Mouse (Mus musculus) layer of hippocampus, adult 11-12 months (tissue): ENCODE measurements at regions not wholly inside any gene's neighbourhood (a gene's known extent, or its start where the extent isn't known, plus 50 kb on each side); places are given as distances from the start of the nearest gene placed in this dataset.
A peak's percentile ranks its signal among the peaks of the same experiment; 100 is the strongest.
"Not testable (repeated sequence)": the region's sequence is repeated elsewhere in the genome, so short reads cannot be mapped to it uniquely, and the experiment has no call there.

Experiments
- DNase-seq: peaks from one replicate; pipeline ENCODE4 v3.0.0; 2022; ENCODE audit warnings: low spot score

GRCm38 (mm10) chr12:15653357-15653763 lies 163.4 kb downstream of the Trib2 start:
- no peak for DNase-seq

DNA sequence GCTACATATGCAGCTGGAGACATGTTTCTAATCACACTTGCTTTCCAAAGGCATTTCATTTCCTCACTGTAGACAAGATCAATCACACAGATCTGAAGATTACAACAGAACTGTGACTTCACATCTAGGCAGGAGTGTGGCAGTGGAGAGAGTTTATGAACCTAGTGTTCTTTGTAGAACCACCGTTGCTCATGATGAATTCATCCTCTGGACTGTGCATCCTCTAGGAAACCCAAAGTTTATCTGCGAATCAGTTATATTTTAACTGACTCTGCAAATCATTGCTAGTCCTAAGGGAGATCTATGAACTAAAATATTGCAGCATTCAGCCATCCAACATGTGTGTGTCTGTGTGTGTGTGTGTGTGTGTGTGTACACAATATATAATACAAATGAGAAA lies 165.4 kb downstream of the Trib2 start:
- no peak for DNase-seq

DNA sequence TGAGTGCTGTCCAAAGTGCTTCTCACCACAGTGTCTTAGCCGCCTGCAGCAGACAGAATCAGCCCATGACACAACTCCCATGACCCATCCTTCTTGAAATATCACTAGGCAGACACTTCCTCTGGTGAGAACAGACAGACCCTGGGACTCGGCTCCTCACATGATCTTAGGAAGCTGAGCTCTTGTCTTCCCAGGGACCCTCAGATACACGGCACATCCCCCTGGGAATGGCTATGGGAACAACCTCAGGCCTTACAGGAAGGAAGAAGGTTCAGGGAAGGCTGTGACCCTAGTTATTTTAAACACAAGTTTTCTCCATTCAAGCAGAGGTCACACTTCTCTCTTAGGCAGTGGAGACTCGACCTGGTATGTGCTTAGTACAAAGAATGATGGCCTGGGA lies 166.8 kb downstream of the Trib2 start:
- DNase-seq = no peak

GRCm38 (mm10) chr12:15649226-15649625 lies 167.5 kb downstream of the Trib2 start:
- no peak for DNase-seq

- no peak for DNase-seq
Observed at GRCm38 (mm10) chr12:15644074-15644672, 172.5 kb downstream of the Trib2 start.

DNA sequence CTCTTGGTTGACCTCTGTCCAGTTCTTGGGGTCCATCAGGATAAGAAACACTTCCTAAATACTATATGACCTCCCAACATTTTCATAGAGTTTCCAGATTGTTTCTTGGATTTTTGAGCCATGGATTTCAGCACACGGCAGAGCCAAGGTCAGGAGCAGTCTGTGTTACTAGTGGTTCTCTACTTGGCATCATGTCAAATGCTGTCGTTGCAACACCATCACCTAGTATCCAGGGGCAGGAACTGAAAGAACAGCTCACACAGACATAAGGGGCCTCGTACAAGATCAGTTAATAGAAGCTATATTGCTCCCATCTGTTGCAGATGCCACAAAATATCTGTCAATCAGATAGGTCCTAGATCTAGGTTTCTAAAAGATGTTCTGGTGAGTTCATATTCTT lies 173.1 kb downstream of the Trib2 start:
- DNase-seq = no peak

DNA sequence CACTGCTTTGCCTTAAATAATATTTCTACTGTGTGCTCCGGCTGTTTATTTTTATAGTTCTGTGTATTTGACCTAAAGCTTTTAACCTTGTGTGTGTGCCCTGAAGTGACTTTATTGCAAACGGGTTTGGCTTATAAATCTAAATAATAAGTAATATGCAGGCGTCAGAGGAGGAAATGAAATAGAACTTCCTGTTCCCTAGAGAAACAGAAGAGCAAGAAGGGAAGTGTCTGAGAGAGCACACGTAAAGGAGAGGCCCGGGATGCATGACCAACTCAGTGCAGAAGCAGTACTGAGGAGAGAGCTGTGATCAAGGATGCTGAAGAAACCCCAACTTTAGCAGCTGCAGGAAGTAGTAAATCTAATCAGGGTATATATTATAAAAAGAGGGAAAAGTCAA lies 176.4 kb downstream of the Trib2 start:
- DNase-seq = no peak

DNA sequence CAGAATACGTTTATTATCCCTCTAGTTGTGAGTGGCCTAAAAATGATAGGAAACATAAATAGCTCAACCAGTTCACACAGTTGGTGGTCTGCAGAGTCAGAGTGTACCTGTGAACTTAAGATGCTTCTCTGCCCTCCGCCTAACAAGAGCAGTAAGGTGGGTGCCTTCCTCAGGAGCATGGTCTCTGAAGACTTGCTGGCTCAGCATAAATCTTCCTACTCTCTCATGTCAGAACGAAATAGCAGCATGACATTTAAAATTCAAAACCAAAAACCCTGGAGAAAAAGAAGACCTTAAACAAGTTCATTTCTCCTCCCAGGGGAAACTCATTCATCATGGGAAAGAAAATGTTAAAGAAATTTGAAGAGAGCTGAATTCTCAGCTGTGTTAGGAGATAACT lies 186.8 kb downstream of the Trib2 start:
- DNase-seq = no peak

- DNase-seq = no peak
Observed at GRCm38 (mm10) chr12:15619521-15619920, 197.2 kb downstream of the Trib2 start.

GRCm38 (mm10) chr12:15617312-15617711 lies 199.4 kb downstream of the Trib2 start:
- DNase-seq = no peak

- no peak for DNase-seq
Observed at GRCm38 (mm10) chr12:15611847-15612580, 204.7 kb downstream of the Trib2 start.

DNA sequence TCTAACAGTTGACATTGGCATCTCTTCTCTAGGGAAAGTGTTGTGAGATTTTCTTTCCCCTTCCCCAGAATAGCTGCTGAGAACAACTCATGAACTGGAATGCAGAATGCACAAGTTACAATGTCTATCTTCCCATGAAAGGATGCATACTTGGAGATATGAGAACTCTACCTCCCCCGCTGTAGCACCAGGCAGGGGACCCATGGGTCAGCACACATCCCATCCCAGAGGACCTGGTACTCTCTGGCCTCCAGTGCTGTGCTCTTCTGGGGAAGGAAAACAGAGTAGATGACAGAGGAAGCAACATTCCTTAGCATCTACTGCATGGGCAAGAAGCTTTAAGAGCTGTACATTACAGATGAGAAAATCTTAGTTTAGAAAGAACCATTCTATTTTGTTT lies 209.6 kb downstream of the Trib2 start:
- DNase-seq = no peak

- peak; percentile 42 for DNase-seq
Observed at GRCm38 (mm10) chr12:15606095-15606494, 210.6 kb downstream of the Trib2 start.

GRCm38 (mm10) chr12:15604630-15605029 lies 212.1 kb downstream of the Trib2 start:
- no peak for DNase-seq

DNA sequence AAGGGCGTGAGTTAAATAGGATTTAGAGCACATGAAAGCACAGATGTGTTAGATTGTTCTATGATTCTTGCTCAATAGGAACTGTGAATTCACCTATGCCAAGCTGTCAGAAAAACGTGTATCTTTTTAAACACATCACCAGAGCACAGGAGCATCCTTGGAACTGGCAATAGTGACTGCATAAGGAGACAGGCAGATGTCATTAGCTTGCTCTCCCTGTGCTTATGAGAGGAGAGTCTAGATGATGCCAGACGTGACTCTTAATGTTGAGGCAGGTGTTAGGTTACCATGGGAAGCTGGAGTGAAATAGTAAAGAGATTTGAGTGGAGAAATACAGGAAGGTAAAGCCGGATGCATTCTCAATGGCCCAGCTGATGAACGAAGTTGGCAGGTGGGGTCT lies 212.8 kb downstream of the Trib2 start:
- no peak for DNase-seq

DNA sequence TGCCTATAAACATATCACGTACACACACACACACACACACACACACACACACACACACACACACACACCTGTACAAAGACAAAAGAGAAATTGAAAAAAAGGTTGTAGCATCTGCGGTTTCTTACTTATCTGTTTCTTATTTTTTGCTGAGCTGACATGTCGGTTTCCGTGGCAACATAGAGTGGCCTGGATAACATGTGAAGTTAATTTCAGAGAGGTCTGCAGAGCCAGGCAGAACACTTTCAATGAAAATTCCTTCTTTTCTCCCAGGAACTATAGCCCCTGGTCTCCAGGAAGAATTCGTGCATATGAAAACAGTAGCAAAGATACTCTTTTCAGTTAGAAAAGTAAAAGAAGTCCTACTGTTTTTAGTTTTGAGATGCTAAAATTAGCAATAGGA lies 213.4 kb downstream of the Trib2 start:
- DNase-seq = no peak

DNA sequence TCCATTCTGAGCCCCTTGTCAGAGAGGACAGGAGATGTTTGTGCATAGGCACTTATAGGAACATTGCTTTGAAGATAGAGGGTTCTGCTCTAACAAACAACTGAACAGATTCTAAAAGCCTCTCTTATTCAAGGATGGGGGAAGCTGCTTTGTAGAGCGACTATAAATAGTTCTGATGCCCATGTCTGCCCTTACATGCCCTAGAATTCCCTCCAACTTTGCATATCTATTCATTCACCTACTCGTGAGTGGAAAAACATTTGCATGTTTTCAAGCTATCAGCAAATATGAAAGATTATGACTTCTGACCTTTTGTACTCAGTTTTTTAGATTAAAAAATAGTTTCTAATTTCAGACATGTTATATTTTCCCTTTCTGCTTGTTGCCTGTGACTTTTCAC lies 222.0 kb downstream of the Trib2 start:
- DNase-seq = no peak

DNA sequence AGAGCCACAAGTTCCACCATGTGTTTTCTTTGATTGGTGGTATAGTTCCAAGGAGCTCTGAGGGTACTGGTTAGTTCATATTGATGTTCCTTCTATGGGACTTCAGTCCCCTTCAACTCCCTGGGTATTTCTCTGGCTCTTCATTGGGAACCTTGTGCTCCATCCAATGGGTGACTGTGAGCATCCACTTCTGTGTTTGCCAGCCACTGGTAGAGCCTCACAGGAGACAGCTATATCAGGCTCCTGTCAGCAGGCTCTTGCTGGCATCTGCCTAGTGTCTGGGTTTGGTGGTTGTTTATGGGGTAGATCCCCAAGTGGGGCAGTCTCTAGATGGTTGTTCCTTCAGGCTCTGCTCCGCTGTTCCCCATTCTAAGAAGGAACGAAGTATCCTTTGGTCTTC lies 228.9 kb downstream of the Trib2 start:
- not testable (repeated sequence) for DNase-seq

- DNase-seq = no peak
Observed at GRCm38 (mm10) chr12:15586706-15587442, 229.8 kb downstream of the Trib2 start.

- DNase-seq = no peak
Observed at GRCm38 (mm10) chr12:15585845-15586244, 230.9 kb downstream of the Trib2 start.

- DNase-seq = no peak
Observed at GRCm38 (mm10) chr12:15584721-15585120, 232.0 kb downstream of the Trib2 start.

DNA sequence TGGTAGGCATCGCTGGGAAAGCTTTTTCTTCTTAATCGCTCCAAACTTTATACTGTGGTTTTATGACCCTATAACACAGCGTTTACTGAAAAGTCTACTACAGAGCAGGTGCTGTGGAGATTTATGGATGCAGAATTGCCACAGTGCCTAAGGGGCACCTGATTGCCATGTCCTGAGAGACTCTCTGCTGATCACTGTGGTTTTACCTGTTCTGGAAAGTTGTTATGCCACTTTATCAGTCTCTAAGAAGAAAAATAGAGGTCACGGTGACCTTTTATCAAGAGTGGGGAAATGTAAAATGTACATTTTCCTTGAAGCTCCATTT lies 250.0 kb downstream of the Trib2 start:
- DNase-seq = no peak
